Mouse (Mus musculus): ENCODE results near the gene Olfr262.

DNA sequence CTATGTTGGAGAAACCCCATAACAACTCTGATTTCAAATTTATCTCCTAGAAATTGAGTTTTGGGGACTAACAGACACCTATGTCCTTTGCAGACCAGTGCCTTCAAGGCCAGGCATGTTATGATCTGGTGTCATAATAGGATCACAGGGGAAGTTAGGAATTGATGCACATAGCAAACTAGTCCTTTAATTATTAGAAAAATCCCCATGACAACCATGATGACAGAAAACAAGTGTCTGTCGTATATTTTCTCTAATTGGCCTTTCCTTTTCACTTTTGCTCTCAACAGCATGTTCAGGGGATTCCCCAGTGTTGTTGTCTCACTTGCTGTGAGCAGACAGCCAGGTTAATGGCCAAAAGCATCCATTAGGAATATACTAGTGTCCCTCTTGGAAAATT lies 19.3 kb upstream of the Olfr262 start, which contains the start of gene Olfr235:
- TF ChIP-seq CTCF (IDR thresholded peaks at IDR 0.05; ENCODE audit: borderline replicate concordance, control insufficient read depth, extremely low read depth, insufficient read depth, low read length, poor library complexity) = no peak
- no peak for TF ChIP-seq POLR2A (IDR thresholded peaks at IDR 0.05; ENCODE audit: control insufficient read depth, extremely low read depth, insufficient read depth, low read length, poor library complexity)

All from thymus, adult 2 months (tissue).